In the genomic region with DNA sequence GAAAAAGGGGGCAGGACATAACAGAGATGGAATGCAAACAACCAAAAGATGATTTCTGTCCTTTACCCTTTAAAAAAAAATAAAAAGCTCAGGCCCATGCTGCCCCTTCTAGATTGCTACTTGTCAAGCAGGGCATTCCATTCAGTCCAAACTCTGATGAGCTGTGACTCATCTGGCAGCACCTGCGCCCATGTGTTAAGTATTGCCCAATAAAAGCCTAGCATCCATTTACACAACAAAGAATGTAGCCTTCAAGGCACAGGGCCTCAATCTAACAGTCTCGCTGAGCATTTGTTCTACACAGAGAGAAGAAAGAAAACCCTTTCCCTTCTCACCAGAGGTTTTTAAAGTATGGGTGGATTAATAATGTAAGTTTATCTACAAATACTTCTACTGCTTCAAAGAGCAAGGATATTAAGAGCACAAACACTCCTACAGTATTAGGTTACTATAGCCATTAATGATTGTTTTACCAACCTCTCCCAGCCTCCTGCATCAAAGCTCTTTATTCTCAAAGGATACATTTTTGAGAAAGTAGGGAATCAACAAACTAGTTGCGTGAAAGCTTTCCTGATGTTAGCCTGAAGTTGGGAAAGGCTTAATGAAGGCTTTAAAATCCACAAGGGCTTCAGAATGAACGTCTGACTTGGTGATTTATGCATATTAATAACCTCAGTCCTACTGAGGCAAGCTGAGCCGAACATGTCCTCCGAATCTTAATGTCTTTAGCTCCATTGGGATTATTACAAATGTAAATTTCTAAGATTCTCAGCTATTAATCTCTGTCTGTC, we compare ENCODE assay signal across 8 mouse cellular contexts.
DNase-seq lines count a peak whose midpoint lies in the region; ATAC-seq lines count a peak whose summit lies in the region.

No protein-coding gene starts in this region.

- H3K4me1 ChIP-seq in heart, embryonic 13.5 days: peaks cover 13% of the 10 kb centered on the region
- peaks cover 19% of the 10 kb centered on the region for H3K4me1 ChIP-seq in hindbrain, embryonic 12.5 days

- no peak for DNase-seq in heart, adult 8-10 months (ENCODE audit: low spot score)
- DNase-seq in R1 (ENCODE audit: low read depth, low spot score) (peak; percentile 72), adipocyte (ENCODE audit: low spot score) (no peak)
- peak; percentile 45 for DNase-seq in mesoderm, embryonic 11.5 days (ENCODE audit: low read depth, low spot score)
- DNase-seq in gastrocnemius, postnatal 4 days (ENCODE audit: low spot score in 2 of 2): no peak
- no peak for DNase-seq in yolk sac, embryonic 10.5 days (ENCODE audit: low spot score)

- H3K4me3 ChIP-seq in heart, embryonic 13.5 days: no peak overlapping the region
- H3K4me3 ChIP-seq in hindbrain, embryonic 12.5 days: no peak overlapping the region

- no peaks in the 10 kb centered on the region for H3K27me3 ChIP-seq in heart, embryonic 13.5 days (replicated peaks)
- no peaks in the 10 kb centered on the region for H3K27me3 ChIP-seq in hindbrain, embryonic 12.5 days

- no peak for ATAC-seq in heart, embryonic 13.5 days (ENCODE audit: extremely low read depth, insufficient number of reproducible peaks, low FRiP score, low TSS enrichment)
- peak; percentile 89 for ATAC-seq in hindbrain, embryonic 12.5 days (ENCODE audit: low FRiP score)

- no peak overlapping the region for H3K4me2 ChIP-seq in heart, embryonic 13.5 days
- no peak overlapping the region for H3K4me2 ChIP-seq in hindbrain, embryonic 12.5 days (replicated peaks)

- no peak overlapping the region for H3K9ac ChIP-seq in heart, embryonic 13.5 days
- H3K9ac ChIP-seq in hindbrain, embryonic 12.5 days: no peak overlapping the region

- 0 out of 2 replicates have a peak overlapping the region, but pooled peaks have one; percentile 41 for H3K27ac ChIP-seq in heart, embryonic 13.5 days (replicated peaks)
- H3K27ac ChIP-seq in hindbrain, embryonic 12.5 days: peak overlapping the region; percentile 76

- 68% methylated on average over 6 of the region's 6 CpGs for WGBS in heart, embryonic 13.5 days
- WGBS in hindbrain, embryonic 12.5 days: 23% methylated on average over 6 of the region's 6 CpGs

- no peaks in the 10 kb centered on the region for H3K9me3 ChIP-seq in heart, embryonic 13.5 days
- H3K9me3 ChIP-seq in hindbrain, embryonic 12.5 days (replicated peaks): no peaks in the 10 kb centered on the region

- H3K36me3 ChIP-seq in heart, embryonic 13.5 days: peaks cover 20% of the 10 kb centered on the region
- H3K36me3 ChIP-seq in hindbrain, embryonic 12.5 days: no peaks in the 10 kb centered on the region

Comparison
In these comparisons a context has a peak if more than half of its experiments do, and no peak if none do; other contexts are left out.
1. DNase-seq: peak in R1 (single experiment) and mesoderm, embryonic 11.5 days (single experiment); none in heart, adult 8-10 months (single experiment), gastrocnemius, postnatal 4 days (0 of 2), yolk sac, embryonic 10.5 days (single experiment) and adipocyte (single experiment).